8 mouse cellular contexts compared by ENCODE assay signal in genomic region chr7:144943254-144943653, GRCm38 (mm10). TPM values are rescaled to one million over a fixed set of nuclear protein-coding genes. Genes with fewer than 3 reads are reported as not detected.
DNase-seq lines count a peak whose midpoint lies in the region; ATAC-seq and TF ChIP-seq lines count a peak whose summit lies in the region.

No protein-coding gene starts in this region.

- no peaks in the 10 kb centered on the region for H3K36me3 ChIP-seq in spleen, adult 2 months (ENCODE audit: control insufficient read depth, insufficient read depth, low read length)
- H3K36me3 ChIP-seq in embryonic facial prominence, embryonic 10.5 days (replicated peaks), result no peaks in the 10 kb centered on the region
- H3K36me3 ChIP-seq in kidney, adult 2 months (ENCODE audit: control insufficient read depth, insufficient read depth, low read length), result no peaks in the 10 kb centered on the region
- no peaks in the 10 kb centered on the region for H3K36me3 ChIP-seq in liver, embryonic 14.5 days (replicated peaks; ENCODE audit: control insufficient read depth, insufficient read depth, low read depth)
- H3K36me3 ChIP-seq in neural tube, embryonic 11.5 days (ENCODE audit: control insufficient read depth, insufficient read depth, low read length), result no peaks in the 10 kb centered on the region

- no peak for TF ChIP-seq EP300 in liver, embryonic 14.5 days (IDR thresholded peaks at IDR 0.05; ENCODE audit: low read depth)

- no peaks in the 10 kb centered on the region for H3K9me3 ChIP-seq in embryonic facial prominence, embryonic 10.5 days
- H3K9me3 ChIP-seq in liver, embryonic 14.5 days (ENCODE audit: control insufficient read depth, low read length), result no peaks in the 10 kb centered on the region
- no peaks in the 10 kb centered on the region for H3K9me3 ChIP-seq in neural tube, embryonic 11.5 days (ENCODE audit: control insufficient read depth, low read length)

- WGBS in spleen, adult 2 months, result 1% methylated on average over 45 of the region's 45 CpGs
- WGBS in embryonic facial prominence, embryonic 10.5 days, result under 1% methylated on average over 45 of the region's 45 CpGs
- under 1% methylated on average over 45 of the region's 45 CpGs for WGBS in kidney, adult 2 months
- WGBS in liver, embryonic 14.5 days (ENCODE audit: insufficient replicate concordance), result under 1% methylated on average over 45 of the region's 45 CpGs
- under 1% methylated on average over 41 of the region's 45 CpGs for WGBS in neural tube, embryonic 11.5 days

- no peak overlapping the region for H3K27ac ChIP-seq in spleen, adult 2 months (ENCODE audit: insufficient read depth, low read length)
- peak overlapping the region; percentile 98 for H3K27ac ChIP-seq in embryonic facial prominence, embryonic 10.5 days (replicated peaks)
- peak overlapping the region; percentile 14; the same call in 1 of the 2 replicates for H3K27ac ChIP-seq in kidney, adult 2 months (ENCODE audit: insufficient read depth, low read depth, low read length)
- H3K27ac ChIP-seq in liver, embryonic 14.5 days, result no peak overlapping the region
- H3K27ac ChIP-seq in neural tube, embryonic 11.5 days (ENCODE audit: low read depth, low read length), result no peak overlapping the region

- peaks cover 13% of the 10 kb centered on the region for H3K27me3 ChIP-seq in spleen, adult 2 months (ENCODE audit: control insufficient read depth, insufficient read depth, low read length)
- no peaks in the 10 kb centered on the region for H3K27me3 ChIP-seq in embryonic facial prominence, embryonic 10.5 days (replicated peaks; ENCODE audit: low read depth, poor library complexity, severe bottlenecking)
- H3K27me3 ChIP-seq in kidney, adult 2 months (replicated peaks; ENCODE audit: control insufficient read depth, insufficient read depth, low read length), result no peaks in the 10 kb centered on the region
- H3K27me3 ChIP-seq in liver, embryonic 14.5 days (ENCODE audit: control insufficient read depth, insufficient read depth, low read length), result peaks cover 50% of the 10 kb centered on the region
- peaks cover 4% of the 10 kb centered on the region; the same call in 1 of the 2 replicates for H3K27me3 ChIP-seq in neural tube, embryonic 11.5 days (ENCODE audit: control insufficient read depth, insufficient read depth, low read length)

- H3K4me3 ChIP-seq in spleen, adult 2 months (ENCODE audit: extremely low read depth, insufficient read depth, insufficient read length), result peak overlapping the region; percentile 38; the same call in 1 of the 2 replicates
- peak overlapping the region; percentile 77 for H3K4me3 ChIP-seq in embryonic facial prominence, embryonic 10.5 days
- peak overlapping the region; percentile 25 for H3K4me3 ChIP-seq in kidney, adult 2 months (ENCODE audit: insufficient read depth, low read depth, low read length)
- H3K4me3 ChIP-seq in liver, embryonic 14.5 days (ENCODE audit: insufficient read depth in 1 of 2, low read depth in 2 of 2, low read length in 2 of 2), result peak overlapping the region; percentile 21 to 26; a peak in 3 of 4 replicates
- H3K4me3 ChIP-seq in neural tube, embryonic 11.5 days (ENCODE audit: low read depth, low read length), result peak overlapping the region; percentile 38

- H3K4me1 ChIP-seq in spleen, adult 2 months (ENCODE audit: control insufficient read depth, insufficient read depth, insufficient read length), result peaks cover 16% of the 10 kb centered on the region
- peaks cover 47% of the 10 kb centered on the region for H3K4me1 ChIP-seq in embryonic facial prominence, embryonic 10.5 days
- peaks cover 10% of the 10 kb centered on the region; the same call in 1 of the 2 replicates for H3K4me1 ChIP-seq in kidney, adult 2 months (ENCODE audit: control insufficient read depth, insufficient read depth, low read length)
- H3K4me1 ChIP-seq in liver, embryonic 14.5 days (replicated peaks; ENCODE audit: control insufficient read depth in 2 of 2, insufficient read depth in 2 of 2, low read length in 1 of 2), result peaks cover 0 to 3% of the 10 kb centered on the region in 2 experiments; a peak in 2 of 4 replicates
- H3K4me1 ChIP-seq in neural tube, embryonic 11.5 days (ENCODE audit: control insufficient read depth, insufficient read depth, low read length), result peaks cover 32% of the 10 kb centered on the region

- ATAC-seq in liver, embryonic 14.5 days (ENCODE audit: insufficient read depth), result peak; percentile 30; the same call in 1 of the 2 replicates
- no peak for ATAC-seq in neural tube, embryonic 11.5 days (ENCODE audit: insufficient read depth, low FRiP score, low TSS enrichment)

- no peak for TF ChIP-seq CTCF in spleen, adult 2 months (IDR thresholded peaks at IDR 0.05; ENCODE audit: extremely low read depth, insufficient read depth, insufficient read length, insufficient replicate concordance)
- peak; percentile 34; the same call in 1 of the 2 replicates for TF ChIP-seq CTCF in kidney, adult 2 months (conservative IDR thresholded peaks at IDR 0.05; ENCODE audit: insufficient read depth, insufficient read length, low read depth, low read length)
- TF ChIP-seq CTCF in liver, embryonic 14.5 days (IDR thresholded peaks at IDR 0.05; ENCODE audit: low read depth), result peak; percentile 32; the same call in 1 of the 2 replicates

- no peak overlapping the region for H3K9ac ChIP-seq in liver, embryonic 14.5 days (replicated peaks)
- peak overlapping the region; percentile 49 for H3K9ac ChIP-seq in neural tube, embryonic 11.5 days (ENCODE audit: low read length)

- DNase-seq in spleen, adult 2 months (ENCODE audit: low read depth in 1 of 2, low spot score in 2 of 2), result peak in 1 of 2 experiments; percentile 39
- DNase-seq in spleen, adult 12 weeks (ENCODE audit: low spot score), result no peak
- peak; percentile 92 for DNase-seq in embryonic facial prominence, embryonic 10.5 days (ENCODE audit: low spot score)
- DNase-seq in heart, adult 9 months (ENCODE audit: low spot score in 2 of 2), result peak; percentile 76 to 78
- peak; percentile 91 for DNase-seq in kidney, adult 2 months
- peak; percentile 25 to 36 (median 29) for DNase-seq in liver, embryonic 14.5 days (ENCODE audit: low read depth in 3 of 3, low spot score in 3 of 3)
- DNase-seq in neural tube, embryonic 11.5 days (ENCODE audit: low spot score), result peak; percentile 87
- DNase-seq in thymus, postnatal 25 days, result peak; percentile 62

- no peak for TF ChIP-seq POLR2A in spleen, adult 2 months (IDR thresholded peaks at IDR 0.05; ENCODE audit: low read depth, low read length)
- TF ChIP-seq POLR2A in kidney, adult 2 months (IDR thresholded peaks at IDR 0.05; ENCODE audit: low read depth, low read length), result no peak

- H3K4me2 ChIP-seq in liver, embryonic 14.5 days (ENCODE audit: low read depth), result peak overlapping the region; percentile 58
- peak overlapping the region; percentile 86 for H3K4me2 ChIP-seq in neural tube, embryonic 11.5 days (ENCODE audit: low read depth)

RNA-seq across cellular contexts. Expression of gene Ccnd1, which starts 3.5 kb away (rescaled TPM):
- polyA plus RNA-seq in spleen, adult 2 months (2012; rRNA removed), result 34.9 and 35.0 TPM in 2 replicates
- 191 and 194 TPM in 2 replicates for polyA plus RNA-seq in embryonic facial prominence, embryonic 10.5 days (2016; fragmentation: Nextera tagmentation; extraction: Ambion mirVana)
- 137 and 139 TPM in 2 replicates for polyA plus RNA-seq in kidney, adult 2 months (2012; rRNA removed)
- polyA plus RNA-seq in liver, embryonic 14.5 days (2012; rRNA removed), result 14.6 and 16.7 TPM in 2 replicates
- polyA plus RNA-seq in liver, embryonic 14.5 days (2014; fragmentation: Nextera tagmentation; extraction: Ambion mirVana), result 25.4 and 27.7 TPM in 2 replicates
- 201 and 213 TPM in 2 replicates for polyA plus RNA-seq in neural tube, embryonic 11.5 days (2014; fragmentation: Nextera tagmentation; extraction: Ambion mirVana)

RNA-seq across cellular contexts. Expression of gene LTO1, which starts 28.4 kb away (rescaled TPM):
- 8.4 and 9.3 TPM in 2 replicates for polyA plus RNA-seq in spleen, adult 2 months (2012; rRNA removed)
- 25.4 and 26.0 TPM in 2 replicates for polyA plus RNA-seq in embryonic facial prominence, embryonic 10.5 days (2016; fragmentation: Nextera tagmentation; extraction: Ambion mirVana)
- 19.0 and 19.8 TPM in 2 replicates for polyA plus RNA-seq in kidney, adult 2 months (2012; rRNA removed)
- polyA plus RNA-seq in liver, embryonic 14.5 days (2012; rRNA removed), result 6.9 and 11.7 TPM in 2 replicates
- 6.4 and 6.7 TPM in 2 replicates for polyA plus RNA-seq in liver, embryonic 14.5 days (2014; fragmentation: Nextera tagmentation; extraction: Ambion mirVana)
- polyA plus RNA-seq in neural tube, embryonic 11.5 days (2014; fragmentation: Nextera tagmentation; extraction: Ambion mirVana), result 28.1 and 29.1 TPM in 2 replicates

RNA-seq across cellular contexts. Expression of gene Fgf15, which starts 46.9 kb away (rescaled TPM):
- polyA plus RNA-seq in spleen, adult 2 months (2012; rRNA removed), result not detected in 2 replicates
- 17.5 and 19.7 TPM in 2 replicates for polyA plus RNA-seq in embryonic facial prominence, embryonic 10.5 days (2016; fragmentation: Nextera tagmentation; extraction: Ambion mirVana)
- polyA plus RNA-seq in kidney, adult 2 months (2012; rRNA removed), result not detected in 2 replicates
- polyA plus RNA-seq in liver, embryonic 14.5 days (2012; rRNA removed), result 0.02 and 0.09 TPM in 2 replicates
- polyA plus RNA-seq in liver, embryonic 14.5 days (2014; fragmentation: Nextera tagmentation; extraction: Ambion mirVana), result not detected in 2 replicates
- polyA plus RNA-seq in neural tube, embryonic 11.5 days (2014; fragmentation: Nextera tagmentation; extraction: Ambion mirVana), result 48.6 and 53.3 TPM in 2 replicates

Comparison
In these comparisons a context has a peak if more than half of its experiments do, and no peak if none do; other contexts are left out.
1. H3K27ac ChIP-seq: peak in embryonic facial prominence, embryonic 10.5 days (single experiment) and kidney, adult 2 months (single experiment); none in spleen, adult 2 months (single experiment), liver, embryonic 14.5 days (single experiment) and neural tube, embryonic 11.5 days (single experiment).
2. H3K4me3 ChIP-seq: peak in every context shown above with its lines; median percentile 77 in embryonic facial prominence, embryonic 10.5 days; 38 in spleen, adult 2 months; 38 in neural tube, embryonic 11.5 days; 25 in kidney, adult 2 months; 24 in liver, embryonic 14.5 days.
3. RNA of gene Fgf15, which starts 46.9 kb away (polyA plus RNA-seq): 48.6 to 53.3 TPM in neural tube, embryonic 11.5 days and 17.5 to 19.7 TPM in embryonic facial prominence, embryonic 10.5 days; 0.02 to 0.09 TPM in liver, embryonic 14.5 days, not detected in spleen, adult 2 months and not detected in kidney, adult 2 months; every median in the first group is over 10 times any median in the second.